Mouse (Mus musculus) stomach, postnatal 0 days (tissue): Measurements from ENCODE around the gene Ankrd33b. TPM values are rescaled to one million over a fixed set of nuclear protein-coding genes. Genes with fewer than 3 reads are reported as not detected.

Source experiments
- ATAC-seq: fragments of 200-750 bp; cut with Nextera tagmentation; 2 replicates; pipeline ENCODE4 v1.8.0; 2017; ENCODE audit not compliant: low FRiP score, low TSS enrichment
- DNase-seq: peaks from one replicate; pipeline ENCODE4 v3.0.0-alpha.2; 2016; ENCODE audit warnings: low spot score
- H3K27ac ChIP-seq: fragments of 300-500 bp; sonication (generic); replicated peaks from 2 replicates; pipeline ENCODE4 v1.5.1; 2014; ENCODE audit warnings: mild to moderate bottlenecking, control low read depth
- H3K27me3 ChIP-seq: fragments of 300-500 bp; sonication (generic); 2 replicates; pipeline ENCODE4 v1.6.1; 2014; ENCODE audit warnings: low read length; ENCODE audit not compliant: control insufficient read depth, insufficient read depth
- H3K36me3 ChIP-seq: fragments of 300-500 bp; sonication (generic); 2 replicates; pipeline ENCODE4 v1.6.1; 2014; ENCODE audit warnings: low read length, mixed read lengths; ENCODE audit not compliant: control insufficient read depth, insufficient read depth
- H3K4me1 ChIP-seq: fragments of 300-500 bp; sonication (generic); replicated peaks from 2 replicates; pipeline ENCODE4 v1.6.1; 2014; ENCODE audit warnings: antibody characterized with exemption; ENCODE audit not compliant: control insufficient read depth, insufficient read depth
- H3K4me2 ChIP-seq: fragments of 300-500 bp; sonication (generic); replicated peaks from 2 replicates; pipeline ENCODE4 v1.6.1; 2014; ENCODE audit warnings: low read depth, mild to moderate bottlenecking, control low read depth, moderate library complexity
- H3K4me3 ChIP-seq: fragments of 300-500 bp; sonication (generic); 2 replicates; pipeline ENCODE4 v1.5.1; 2014; ENCODE audit warnings: low read depth, low read length, control low read depth
- H3K9ac ChIP-seq: fragments of 300-500 bp; sonication (generic); 2 replicates; pipeline ENCODE4 v1.6.1; 2014; ENCODE audit warnings: mild to moderate bottlenecking, low read length, control low read depth, mixed read lengths
- H3K9me3 ChIP-seq: fragments of 300-500 bp; sonication (generic); 2 replicates; pipeline ENCODE4 v1.6.1; 2016; ENCODE audit warnings: low read length; ENCODE audit not compliant: control insufficient read depth
- CTCF ChIP-seq: IDR thresholded peaks from 2 replicates; pipeline ENCODE4 v1.5.1; 2016; ENCODE audit warnings: antibody characterized with exemption, low read depth, mild to moderate bottlenecking, moderate library complexity
- EP300 ChIP-seq: optimal IDR thresholded peaks from 2 replicates; pipeline ENCODE3; 2016; ENCODE audit warnings: antibody characterized with exemption
- WGBS: fragments of 180-500 bp; shearing (Covaris S2); extraction: QIAGEN DNeasy Blood & Tissue Kit; methylation state at CpG from one replicate; pipeline ENCODE4 v1.1.7; 2014; 5-methylcytosine and 5-hydroxymethylcytosine counted together
- polyA plus RNA-seq: library from polyadenylated mRNA; unstranded; fragments of >200 nt; fragmentation: Nextera tagmentation; extraction: Ambion mirVana; gene quantifications from 2 replicates; pipeline ENCODE4 v1.2.1, GENCODE M21; 2015

Gene Ankrd33b
- polyA plus RNA-seq, 1 experiment from 2014 or later, result 0.41 TPM

- H3K4me3 ChIP-seq, result no peak overlapping the region
- no peak overlapping the region for H3K27ac ChIP-seq
- ATAC-seq (no peak), DNase-seq (no peak)
- no peaks in the 10 kb centered on the region for H3K9me3 ChIP-seq
- no peak overlapping the region for H3K9ac ChIP-seq
- H3K4me1 ChIP-seq, result no peaks in the 10 kb centered on the region
- no peaks in the 10 kb centered on the region for H3K27me3 ChIP-seq
- H3K36me3 ChIP-seq, result peaks cover 1% of the 10 kb centered on the region; the same call in 1 of the 2 replicates
- WGBS, result 65% methylated on average over 9 of the region's 9 CpGs
- TF ChIP-seq EP300 (no peak), CTCF (no peak)
- H3K4me2 ChIP-seq, result no peak overlapping the region
Observed at GRCm38 (mm10) chr15:31247035-31247434, 120.5 kb downstream of the Ankrd33b start.

GRCm38 (mm10) chr15:31245934-31246333, 121.6 kb downstream of the Ankrd33b start:
- TF ChIP-seq EP300, result no peak
- TF ChIP-seq CTCF, result no peak
- H3K9ac ChIP-seq, result no peak overlapping the region
- ATAC-seq, result peak; percentile 72
- H3K36me3 ChIP-seq, result peaks cover 4% of the 10 kb centered on the region
- no peak overlapping the region for H3K27ac ChIP-seq
- no peaks in the 10 kb centered on the region for H3K4me1 ChIP-seq
- no peaks in the 10 kb centered on the region for H3K9me3 ChIP-seq
- DNase-seq, result peak; percentile 44
- H3K27me3 ChIP-seq, result no peaks in the 10 kb centered on the region
- no peak overlapping the region for H3K4me2 ChIP-seq
- 57% methylated on average over 9 of the region's 9 CpGs for WGBS
- H3K4me3 ChIP-seq, result no peak overlapping the region

- DNase-seq (no peak), ATAC-seq (no peak)
- H3K27ac ChIP-seq, result no peak overlapping the region
- H3K9me3 ChIP-seq, result no peaks in the 10 kb centered on the region
- 76% methylated on average over 17 of the region's 17 CpGs for WGBS
- H3K4me2 ChIP-seq, result no peak overlapping the region
- H3K36me3 ChIP-seq, result peaks cover 9% of the 10 kb centered on the region
- TF ChIP-seq CTCF (no peak), EP300 (no peak)
- no peak overlapping the region for H3K4me3 ChIP-seq
- H3K4me1 ChIP-seq, result no peaks in the 10 kb centered on the region
- H3K27me3 ChIP-seq, result no peaks in the 10 kb centered on the region
- no peak overlapping the region for H3K9ac ChIP-seq
Observed at GRCm38 (mm10) chr15:31244696-31245445, 122.7 kb downstream of the Ankrd33b start.

- no peak for TF ChIP-seq EP300
- TF ChIP-seq CTCF, result no peak
- WGBS, result 61% methylated on average over 10 of the region's 10 CpGs
- no peak for DNase-seq
Observed at GRCm38 (mm10) chr15:31243260-31243659, 124.3 kb downstream of the Ankrd33b start.

More at GRCm38 (mm10) chr15:31243260-31243659, 124.3 kb downstream of the Ankrd33b start:
- Histone ChIP-seq H3K9ac (no peak overlapping the region), H3K27me3 (no peaks in the 10 kb centered on the region), H3K9me3 (no peaks in the 10 kb centered on the region), H3K36me3 (peaks cover 12% of the 10 kb centered on the region), H3K4me3 (no peak overlapping the region), H3K4me1 (no peaks in the 10 kb centered on the region), H3K27ac (no peak overlapping the region), H3K4me2 (no peak overlapping the region)
- no peak for ATAC-seq

Other genes starting within 250 kb of the Ankrd33b start
- 114 and 120 TPM in 2 replicates for gene Dap, start 143.4 kb downstream of the Ankrd33b start, polyA plus RNA-seq
- gene Ropn1l, start 86.0 kb upstream of the Ankrd33b start, polyA plus RNA-seq, result 1.4 and 1.8 TPM in 2 replicates
- 12.6 and 12.9 TPM in 2 replicates for gene March6, start 163.3 kb upstream of the Ankrd33b start, polyA plus RNA-seq
- 37.8 and 38.2 TPM in 2 replicates for gene Cmbl, start 197.7 kb upstream of the Ankrd33b start, polyA plus RNA-seq
- gene Cct5, start 234.1 kb upstream of the Ankrd33b start, polyA plus RNA-seq, result 247 and 248 TPM in 2 replicates
- 9.9 and 10.4 TPM in 2 replicates for gene Fam173b, start 234.1 kb upstream of the Ankrd33b start, polyA plus RNA-seq